Mouse (Mus musculus): ENCODE data around the gene Utp4.
"Not testable (repeated sequence)": the region's sequence is repeated elsewhere in the genome, so short reads cannot be mapped to it uniquely, and the experiment has no call there.

The Utp4 gene

DNA sequence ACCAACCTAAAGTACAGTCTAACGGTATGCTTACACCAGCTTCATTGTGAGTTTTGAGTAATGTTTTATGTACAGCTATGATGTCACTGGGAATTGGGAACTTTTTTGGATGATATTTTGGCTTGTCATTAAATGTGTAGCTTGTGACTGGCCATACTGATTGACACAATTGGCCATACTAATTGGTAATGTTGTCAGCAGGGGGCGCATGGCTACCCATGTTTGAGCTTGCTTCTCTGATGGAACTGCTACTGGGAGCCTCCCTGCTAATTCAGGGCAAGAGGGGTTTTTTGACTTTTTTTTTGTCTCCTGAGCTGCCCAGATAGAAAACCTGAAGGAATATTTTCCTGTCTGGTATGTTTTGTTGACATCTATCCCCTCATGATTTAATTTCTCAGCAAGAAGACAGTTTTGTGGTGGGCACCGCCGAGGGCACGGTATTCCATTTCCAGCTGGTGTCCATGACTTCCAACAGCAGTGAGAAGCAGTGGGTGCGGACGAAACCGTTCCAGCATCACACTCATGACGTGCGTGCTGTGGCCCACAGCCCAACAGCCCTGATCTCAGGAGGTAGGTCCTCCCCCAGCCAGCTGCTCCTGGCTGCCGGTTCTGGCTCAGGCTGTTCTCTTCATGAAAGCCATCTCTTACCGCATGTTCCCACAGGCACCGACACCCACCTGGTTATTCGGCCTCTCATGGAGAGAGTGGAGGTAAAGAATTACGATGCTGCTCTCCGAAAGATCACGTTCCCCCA is 12.5 kb downstream of the Utp4 start:
- DNase-seq (ENCODE audit: low spot score) = peak; percentile 57

DNA sequence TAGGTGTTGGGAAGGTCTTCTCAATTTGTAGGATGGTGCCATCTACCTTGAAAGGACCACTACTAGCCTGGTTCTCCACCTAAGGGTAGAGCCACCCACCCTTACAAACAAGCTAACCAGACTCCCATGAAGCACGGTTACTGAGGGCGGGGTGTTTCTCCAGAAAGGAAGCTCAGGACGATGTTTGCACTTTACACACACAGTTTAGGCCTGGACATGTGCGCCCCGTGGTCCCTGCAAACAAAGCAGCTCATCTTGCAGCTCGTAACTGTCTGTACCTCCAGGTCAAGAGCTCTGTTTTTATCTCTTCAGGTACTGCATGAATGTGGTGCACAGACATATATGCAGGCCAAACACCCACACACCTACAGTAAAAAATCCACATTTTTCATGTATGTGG is 13.2 kb downstream of the Utp4 start:
- DNase-seq (ENCODE audit: low spot score) = no peak

DNA sequence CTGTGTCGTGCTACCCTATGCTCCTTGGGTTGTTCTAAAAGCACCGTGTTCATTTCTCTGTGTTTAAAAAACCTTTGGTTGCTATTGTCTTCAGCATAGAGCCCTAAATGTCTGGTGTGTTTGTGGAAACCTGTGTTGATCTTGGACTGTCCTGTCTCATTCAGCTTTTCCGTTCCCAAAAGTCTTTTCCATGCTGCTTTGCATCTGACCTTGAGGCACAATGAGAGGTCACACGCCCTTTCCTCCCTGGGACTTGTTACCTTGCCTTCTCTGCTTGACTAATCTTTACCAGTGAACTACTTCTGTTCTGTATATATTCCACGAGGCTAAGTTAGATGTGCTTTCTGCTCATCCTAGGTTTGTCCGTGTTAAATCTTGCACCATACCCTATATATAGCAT is 14.0 kb downstream of the Utp4 start:
- DNase-seq (ENCODE audit: low spot score) = no peak

DNA sequence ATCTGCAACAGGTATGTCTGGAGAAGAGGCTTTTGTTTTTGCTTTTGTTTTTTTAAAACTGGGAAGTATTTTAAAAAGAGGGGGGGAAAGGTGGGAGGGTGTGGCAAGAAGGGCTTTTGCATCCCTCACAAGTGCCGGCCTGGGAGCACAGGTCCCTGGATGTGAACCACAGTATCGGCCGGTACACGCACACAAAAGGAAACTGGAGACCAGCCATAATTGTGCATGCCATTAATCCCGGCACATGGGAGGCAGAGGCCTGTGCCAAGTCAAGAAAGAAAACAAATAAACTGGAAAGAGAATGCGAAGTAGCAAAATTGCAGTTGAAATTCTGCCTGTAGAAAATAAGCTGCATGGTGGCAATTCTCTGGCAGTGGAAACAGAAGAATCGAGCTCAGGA is 14.9 kb downstream of the Utp4 start:
- DNase-seq (ENCODE audit: low spot score) = no peak

DNA sequence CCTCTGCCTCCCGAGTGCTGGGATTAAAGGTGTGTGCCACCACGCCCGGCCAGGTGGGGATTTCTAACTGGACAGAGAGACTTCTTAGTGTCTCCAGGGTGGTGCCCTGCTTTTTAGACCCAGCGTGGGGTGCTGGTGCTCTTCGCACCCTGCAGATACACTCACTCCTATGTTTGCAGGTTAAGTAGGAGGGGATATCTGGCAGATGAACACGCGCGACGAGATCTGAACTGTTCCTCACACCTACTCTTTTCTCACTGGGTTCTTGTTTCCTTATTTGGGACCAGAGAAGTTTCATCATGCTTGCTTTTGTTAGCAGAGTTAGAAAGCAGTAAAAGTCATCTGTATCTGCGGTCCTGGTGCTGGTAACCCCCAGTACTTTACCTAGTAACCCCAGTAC is 20.2 kb downstream of the Utp4 start:
- DNase-seq (ENCODE audit: low spot score) = no peak

DNA sequence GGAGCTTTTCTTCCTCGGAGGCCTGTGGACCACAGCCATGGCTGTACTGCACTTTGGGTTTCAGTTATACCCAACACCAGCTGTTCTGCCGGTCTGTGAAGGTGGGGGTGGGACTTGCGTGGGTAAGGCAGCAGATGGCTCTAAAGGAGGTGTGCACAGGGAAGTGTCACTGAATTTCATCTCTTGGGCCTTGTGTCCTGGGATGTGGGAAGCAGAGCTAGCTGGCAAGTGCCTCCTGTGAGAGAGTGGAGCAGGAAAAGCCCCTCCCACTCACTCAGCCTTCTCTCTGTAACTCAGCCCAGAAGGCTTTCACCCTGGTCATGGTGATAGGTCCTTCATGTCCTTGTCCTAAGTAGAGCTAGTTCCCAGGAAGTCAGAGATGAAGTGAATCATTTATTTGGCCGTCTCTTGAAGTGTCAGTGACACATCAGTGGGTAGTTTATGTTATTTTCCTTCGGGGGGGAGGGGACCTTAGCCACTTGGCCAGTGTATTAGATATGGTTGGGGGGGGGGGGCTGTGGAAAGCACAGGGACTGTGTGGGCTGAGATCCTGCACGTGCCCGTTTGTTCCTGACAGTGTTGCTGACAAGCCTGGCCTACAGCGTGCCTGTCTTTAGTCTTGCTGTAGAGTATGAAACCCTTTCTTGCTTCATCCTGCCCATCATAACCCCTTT is 26.4 kb downstream of the Utp4 start:
- DNase-seq (ENCODE audit: low spot score) = no peak

DNA sequence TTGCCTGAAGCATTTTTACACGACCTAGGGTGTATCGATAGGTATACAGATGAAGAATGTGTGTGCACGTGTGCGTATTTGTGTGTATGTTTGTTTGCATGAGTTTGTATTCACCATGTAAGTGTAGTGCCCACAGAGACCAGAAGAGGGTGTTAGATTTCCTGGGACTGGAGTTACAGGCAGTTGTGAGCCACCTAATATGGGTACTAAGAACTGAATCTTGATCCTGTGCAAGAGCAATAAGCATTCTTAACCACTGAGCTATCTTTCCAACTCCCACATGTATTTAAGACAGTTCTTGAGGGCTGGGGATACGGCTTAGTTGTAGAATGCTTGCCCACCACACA is 26.9 kb downstream of the Utp4 start:
- no peak for DNase-seq (ENCODE audit: low spot score)

DNA sequence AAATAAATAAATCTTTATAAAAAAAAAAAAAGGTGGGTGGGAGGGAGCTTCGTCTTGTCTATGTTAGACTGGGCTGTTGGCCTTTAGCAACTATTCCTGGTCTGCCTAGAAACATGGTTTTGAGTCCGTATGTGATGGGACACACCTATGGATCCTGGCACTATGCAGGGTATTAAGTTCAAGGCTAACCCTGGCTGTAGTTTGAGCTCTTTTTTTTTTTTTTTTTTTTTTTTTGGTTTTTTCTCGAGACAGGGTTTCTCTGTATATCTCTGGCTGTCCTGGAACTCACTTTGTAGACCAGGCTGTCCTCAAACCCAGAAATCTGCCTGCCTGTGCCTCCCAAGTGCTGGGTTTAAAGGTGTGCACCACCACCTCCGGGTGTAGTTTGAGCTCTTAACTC is 30.6 kb downstream of the Utp4 start:
- no peak for DNase-seq (ENCODE audit: low spot score)

DNA sequence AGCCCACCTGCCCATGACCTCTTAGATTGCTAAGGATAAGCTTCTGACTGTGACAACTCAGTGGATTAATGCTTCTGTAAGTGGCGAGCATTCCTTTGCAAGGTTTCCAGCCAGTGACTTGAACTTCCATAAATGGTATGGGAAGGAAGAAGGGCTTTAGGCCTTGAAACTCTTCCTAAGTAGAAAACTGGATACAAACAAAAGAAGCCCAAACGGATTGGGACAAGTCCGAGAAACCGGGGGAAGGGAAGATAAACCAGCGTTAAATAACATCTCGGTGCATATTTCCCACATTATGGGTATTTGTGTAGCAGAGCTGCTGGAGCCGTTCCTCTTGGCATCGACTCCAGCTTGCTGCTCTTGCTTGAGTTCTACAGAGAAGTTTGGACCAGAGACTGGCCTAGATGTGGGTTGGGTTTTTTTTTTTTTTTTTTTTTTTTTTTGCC is 31.5 kb downstream of the Utp4 start:
- DNase-seq (ENCODE audit: low spot score) = no peak

DNA sequence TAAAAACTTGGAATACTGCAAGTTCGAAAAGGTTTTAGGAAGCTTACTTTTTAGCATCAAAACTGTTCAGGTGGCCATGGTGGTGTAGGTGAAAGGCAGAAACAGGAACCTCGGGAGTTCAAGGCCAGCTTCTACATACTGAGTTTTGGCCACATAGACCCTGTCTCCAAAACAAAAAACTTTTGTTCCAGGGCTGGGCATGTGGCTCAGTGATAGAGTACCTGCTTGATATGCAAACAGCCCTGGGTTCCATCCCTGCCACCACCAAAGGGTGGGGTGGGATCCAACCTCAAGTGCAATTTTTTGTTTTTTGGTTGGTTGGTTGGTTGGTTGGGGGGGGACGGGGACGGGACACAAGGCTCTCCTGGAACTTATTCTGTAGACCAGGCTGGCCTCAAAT is 32.0 kb downstream of the Utp4 start:
- DNase-seq (ENCODE audit: low spot score) = no peak

DNA sequence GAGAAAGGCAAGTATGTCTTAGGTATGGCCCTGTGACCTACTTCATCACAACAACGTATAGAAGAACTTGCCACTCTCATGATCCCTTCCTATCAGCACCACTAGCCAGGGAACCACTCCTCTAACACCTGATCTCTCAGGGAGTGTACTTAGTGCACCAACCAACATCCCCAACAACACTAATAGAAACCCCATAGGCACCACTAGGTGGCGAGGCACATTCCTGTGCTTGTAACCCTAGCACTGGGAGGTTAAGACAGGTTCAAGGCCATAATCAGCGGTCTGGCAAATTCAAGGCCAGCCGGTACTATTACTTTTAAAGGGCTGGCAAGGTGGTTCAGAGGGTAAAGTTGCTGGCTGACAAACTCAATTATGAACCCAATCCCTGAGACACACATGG is 33.8 kb downstream of the Utp4 start:
- no peak for DNase-seq (ENCODE audit: low spot score)

DNA sequence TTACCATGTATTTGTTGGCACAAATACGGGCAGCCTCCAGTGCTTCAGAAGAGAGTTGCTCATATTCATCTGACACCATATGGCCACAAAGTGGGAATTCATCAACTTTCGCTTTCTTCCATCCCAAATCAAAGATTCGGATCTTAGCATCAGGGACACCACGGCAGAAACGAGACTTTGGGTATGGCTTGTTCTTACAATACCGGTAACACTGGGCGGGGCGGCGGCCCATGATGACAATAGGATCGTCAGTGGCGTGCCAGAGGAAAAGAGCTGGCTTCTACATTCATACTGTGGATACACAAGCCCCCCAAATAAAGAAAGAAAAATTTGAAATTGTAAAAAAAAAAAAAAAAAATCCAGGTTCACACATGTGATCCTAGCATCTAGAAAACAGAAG is 34.7 kb downstream of the Utp4 start:
- DNase-seq (ENCODE audit: low spot score) = not testable (repeated sequence)

DNA sequence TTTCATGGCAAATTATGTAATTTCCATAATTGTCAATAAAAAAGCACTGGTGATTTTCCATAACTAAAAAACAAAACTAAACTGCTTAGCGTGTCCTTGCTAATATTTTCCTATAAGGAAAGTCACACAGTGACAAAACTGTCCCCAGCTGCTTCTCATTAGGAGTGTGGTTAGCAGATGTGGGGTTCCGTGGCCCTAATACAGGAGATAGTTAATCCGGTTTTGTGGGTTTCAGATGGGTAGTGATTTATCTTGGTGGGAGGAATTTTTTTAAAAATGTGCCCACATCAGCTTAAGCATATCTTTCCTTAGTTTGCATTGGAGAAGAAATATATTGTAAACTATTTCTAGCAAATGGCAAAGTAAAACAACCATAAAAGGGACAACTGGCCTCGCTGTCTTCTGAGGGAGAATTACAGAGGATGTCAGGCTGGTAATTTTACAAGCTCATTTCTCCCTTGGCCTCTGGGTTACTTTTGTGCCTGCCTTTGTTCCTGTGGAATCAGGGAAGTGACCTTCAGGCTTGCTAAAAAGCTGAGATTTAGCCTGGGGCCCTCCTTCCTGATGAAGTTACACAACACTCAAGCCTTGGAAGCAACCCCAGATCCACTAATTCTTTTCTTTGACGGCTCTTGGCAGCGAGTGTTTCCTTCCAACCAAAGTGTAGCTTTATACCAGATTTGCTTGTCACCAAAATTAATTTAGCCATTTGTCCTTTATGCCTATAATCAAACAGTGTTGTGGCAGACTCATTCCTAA is 35.9 kb downstream of the Utp4 start:
- DNase-seq (ENCODE audit: low spot score) = no peak

DNA sequence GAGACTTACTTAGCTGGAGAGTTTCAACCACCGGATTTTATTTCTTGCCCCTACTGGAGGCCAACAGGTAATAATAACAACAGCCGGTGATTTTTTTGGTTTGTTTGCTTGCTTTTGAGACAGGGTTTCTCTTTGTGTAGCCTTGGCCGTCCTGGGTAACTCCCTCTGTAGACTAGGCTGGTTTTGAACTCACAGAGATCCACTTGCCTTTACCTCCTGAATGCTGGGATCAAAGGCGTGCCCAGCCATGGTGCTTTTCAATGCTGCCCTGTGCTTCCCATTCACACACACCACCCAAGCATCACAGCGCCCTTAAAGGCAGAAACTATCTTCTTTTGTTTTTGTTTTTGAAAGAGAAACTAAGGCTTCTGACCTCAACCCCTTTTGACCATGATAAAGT is 36.5 kb downstream of the Utp4 start:
- DNase-seq (ENCODE audit: low spot score) = no peak

DNA sequence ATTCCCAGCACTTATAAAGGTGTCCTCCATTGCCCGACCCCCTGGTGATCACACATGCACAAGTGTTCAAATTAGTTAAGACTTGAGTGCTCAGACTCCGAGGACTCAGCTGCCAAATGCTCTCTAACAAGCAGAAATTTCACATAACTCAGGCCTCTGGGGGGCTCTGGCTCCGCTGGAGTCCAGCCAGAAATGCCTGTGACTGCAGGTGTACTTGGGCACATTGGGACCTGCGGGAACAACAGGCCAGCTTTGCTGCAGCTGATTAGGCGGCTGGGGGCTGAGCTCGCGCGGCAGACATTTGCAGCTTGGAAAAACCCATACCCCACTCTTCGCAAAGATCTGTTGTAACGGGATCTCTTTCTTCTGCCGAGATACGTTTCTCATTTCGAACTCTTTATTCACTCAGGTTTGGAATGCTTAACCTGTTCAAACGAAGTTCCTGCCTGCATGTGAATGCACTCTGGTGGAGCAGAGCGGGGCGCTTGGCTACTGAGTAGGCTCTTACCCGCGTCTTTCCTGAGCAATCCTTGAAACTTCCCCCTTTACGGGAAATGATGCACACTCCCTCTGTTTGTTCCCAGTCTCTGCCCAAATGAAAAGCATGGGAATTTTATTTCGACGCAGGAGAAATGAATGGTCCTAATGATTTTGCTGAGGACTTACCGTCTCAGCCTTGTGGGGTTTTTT is 39.1 kb downstream of the Utp4 start:
- no peak for DNase-seq (ENCODE audit: low spot score)

DNA sequence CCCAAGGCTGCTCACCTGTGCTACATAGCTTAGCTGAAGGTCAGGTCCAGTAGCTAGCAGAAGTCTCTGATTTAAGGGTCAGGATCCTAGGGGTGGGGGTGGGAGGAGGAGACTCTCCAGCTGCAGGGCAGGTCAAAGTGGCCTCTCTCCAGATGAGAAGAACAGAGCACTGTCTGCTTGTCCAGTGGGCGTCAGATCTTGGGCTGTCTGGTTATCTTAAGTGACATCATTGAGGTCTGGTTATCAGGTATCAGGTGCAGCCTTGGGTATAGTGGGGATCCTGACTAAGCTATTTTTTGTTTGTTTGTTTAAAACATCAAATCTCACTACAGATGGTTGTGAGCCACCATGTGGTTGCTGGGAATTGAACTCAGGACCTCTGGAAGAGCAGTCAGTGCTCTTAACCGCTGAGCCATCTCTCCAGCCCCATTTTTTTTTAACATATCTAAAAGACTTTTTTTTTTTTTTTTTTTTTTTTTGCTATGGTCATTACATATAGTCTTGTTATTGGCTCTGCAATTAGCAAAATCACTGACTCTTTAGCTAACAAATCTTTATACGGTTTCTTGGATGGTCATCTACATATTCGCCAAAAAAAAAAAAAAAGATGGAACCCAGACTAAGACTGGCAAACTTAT is 40.2 kb downstream of the Utp4 start:
- DNase-seq (ENCODE audit: low spot score) = no peak

DNA sequence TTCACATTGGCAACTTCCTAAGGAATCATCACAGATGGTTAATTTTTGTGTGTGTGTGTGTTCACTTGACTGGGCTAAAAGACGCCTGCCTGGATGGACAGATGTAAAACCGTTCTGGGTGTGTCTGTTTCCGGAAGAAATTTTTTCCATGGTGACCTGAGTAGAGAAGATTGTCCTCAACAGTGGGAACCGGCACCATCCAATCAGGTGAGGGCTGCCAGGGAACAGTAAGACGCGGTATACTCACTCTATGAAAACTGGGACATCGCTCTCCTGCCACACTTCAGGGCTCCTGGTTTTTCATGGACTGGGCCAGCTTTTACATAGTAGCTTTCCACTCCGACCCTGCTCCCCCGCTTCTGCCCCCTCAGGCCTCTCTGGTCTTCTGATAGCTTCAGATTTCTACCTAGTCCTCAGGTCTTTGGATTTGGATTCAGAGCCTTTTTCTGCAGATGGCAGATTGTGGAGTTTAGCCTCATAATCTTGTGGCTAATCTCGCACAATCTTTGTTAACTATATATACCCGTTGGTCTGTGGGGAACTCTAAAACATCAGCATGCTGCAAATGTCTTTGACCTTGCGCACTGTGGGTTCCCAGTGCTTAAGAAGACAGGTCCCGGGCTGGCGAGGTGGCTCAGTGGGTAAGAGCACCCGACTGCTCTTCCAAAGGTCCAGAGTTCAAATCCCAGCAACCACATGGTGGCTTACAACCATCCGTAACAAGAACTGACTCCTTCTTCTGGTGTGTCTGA is 41.0 kb downstream of the Utp4 start:
- no peak for DNase-seq (ENCODE audit: low spot score)

DNA sequence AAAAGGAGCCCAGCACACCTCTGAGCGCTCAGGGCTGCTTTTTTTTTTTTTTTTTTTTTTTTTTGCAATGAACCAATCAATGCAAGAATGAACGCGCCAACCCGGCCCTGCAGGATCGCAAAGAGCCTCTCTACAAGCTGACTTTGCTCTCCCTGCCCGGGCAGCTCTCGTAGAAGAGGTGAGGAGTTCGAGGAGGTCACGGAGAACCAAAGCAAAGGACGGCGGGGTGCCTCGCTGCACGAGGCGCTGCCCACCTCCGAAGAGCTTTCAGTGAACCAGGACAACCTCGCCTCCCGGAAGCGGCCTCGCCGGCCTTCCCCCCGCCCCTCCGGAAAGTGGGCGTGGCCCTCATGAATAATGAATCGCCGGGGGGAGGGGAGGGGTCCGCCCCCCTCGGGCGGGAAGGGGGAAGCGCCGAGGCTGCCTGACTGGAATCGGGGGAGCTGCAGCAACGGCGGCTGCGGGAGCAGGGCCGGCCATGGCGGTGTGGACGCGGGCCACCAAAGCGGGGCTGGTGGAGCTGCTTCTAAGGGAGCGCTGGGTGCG is 42.0 kb downstream of the Utp4 start, which contains the start of gene Sntb2:
Gene Sntb2, plus strand, starts transcription at position 427 of the 546 bp plus-strand sequence.
- peak; percentile 80 for DNase-seq (ENCODE audit: low spot score)

DNA sequence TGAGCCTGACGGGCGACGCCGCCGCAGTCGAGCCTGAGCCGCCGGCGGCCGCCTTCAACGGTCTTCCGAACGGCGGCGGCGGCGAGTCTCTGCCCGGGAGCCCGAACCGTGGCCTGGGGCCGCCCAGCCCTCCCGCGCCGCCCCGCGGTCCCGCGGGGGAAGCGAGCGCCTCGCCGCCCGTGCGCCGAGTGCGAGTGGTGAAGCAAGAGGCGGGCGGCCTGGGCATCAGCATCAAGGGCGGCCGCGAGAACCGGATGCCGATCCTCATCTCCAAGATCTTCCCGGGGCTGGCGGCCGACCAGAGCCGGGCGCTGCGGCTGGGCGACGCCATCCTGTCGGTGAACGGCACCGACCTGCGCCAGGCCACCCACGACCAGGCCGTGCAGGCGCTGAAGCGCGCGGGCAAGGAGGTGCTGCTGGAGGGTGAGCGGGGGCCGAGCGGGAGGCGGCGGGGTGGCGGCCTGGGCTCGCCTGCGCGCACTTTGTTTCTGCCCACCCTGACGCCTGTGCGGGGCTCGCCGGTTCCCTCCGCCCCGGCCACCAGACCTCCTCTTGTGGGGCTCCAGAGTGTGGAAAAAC is 42.6 kb downstream of the Utp4 start:
- no peak for DNase-seq (ENCODE audit: low spot score)

DNA sequence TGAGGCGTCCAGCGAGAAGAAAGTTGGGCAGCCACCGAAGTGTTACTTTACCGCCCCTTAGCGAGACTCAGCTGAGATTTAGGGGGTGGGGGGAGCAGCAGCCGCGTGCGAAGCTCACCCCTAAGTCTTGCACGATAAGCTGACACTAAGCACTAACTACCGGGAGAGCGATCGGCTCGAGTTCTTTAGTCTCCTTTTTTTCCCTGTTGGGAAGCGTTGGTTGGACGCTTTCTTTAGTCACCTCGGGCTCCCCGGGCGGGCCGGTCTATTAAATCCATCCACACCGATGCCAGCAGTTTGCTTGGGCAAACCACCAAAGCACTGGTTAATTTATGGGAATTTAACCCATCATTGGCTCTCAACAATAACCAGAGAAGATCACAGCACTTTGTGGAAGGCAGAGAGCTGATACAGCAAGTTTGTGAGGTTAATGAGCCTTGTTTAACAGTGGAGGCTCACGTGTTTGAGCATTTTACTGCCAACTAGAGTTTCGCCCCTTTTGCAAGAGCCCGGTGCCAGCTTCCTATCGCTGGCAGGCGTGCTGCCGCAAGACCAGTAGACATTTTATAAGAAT is 43.1 kb downstream of the Utp4 start:
- DNase-seq (ENCODE audit: low spot score) = no peak

All from left cerebral cortex, adult 11 months (tissue).